ENCODE assay signal across 18 mouse cellular contexts in the genomic region with DNA sequence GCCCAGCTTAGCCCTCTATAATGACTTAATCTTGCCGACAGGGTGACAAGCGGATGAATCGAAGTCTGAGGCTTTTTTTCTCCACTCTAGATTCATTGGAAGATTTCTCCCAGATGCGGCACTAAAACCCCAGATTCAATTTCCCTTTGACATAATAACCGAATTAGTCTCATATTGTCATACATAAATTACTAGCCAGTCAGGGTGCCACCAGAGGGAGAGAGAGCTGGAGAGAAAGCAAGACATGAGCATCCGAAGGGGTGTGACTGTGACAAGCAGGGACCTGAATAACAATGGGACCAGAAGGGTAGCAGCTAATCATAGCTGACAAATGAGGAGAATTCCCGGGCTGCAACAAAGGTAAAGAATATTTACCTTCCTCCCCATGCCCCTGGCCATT.
DNase-seq lines count a peak whose midpoint lies in the region; ATAC-seq lines count a peak whose summit lies in the region.
"Had no signal": no experiment of that assay in that cellular context is flagged by ENCODE, and none has a peak within 500 bp of the region (broad histone marks: within the 10 kb centered on the region; RNA-seq: fewer than 3 reads in every experiment).

No protein-coding gene starts in this region.

- H3K27me3 ChIP-seq in heart, embryonic 12.5 days (replicated peaks): no peaks in the 10 kb centered on the region; the same call in 1 of the 2 replicates
- peaks cover 12% of the 10 kb centered on the region; the same call in 1 of the 2 replicates for H3K27me3 ChIP-seq in midbrain, embryonic 13.5 days
- H3K27me3 ChIP-seq in midbrain, embryonic 10.5 days (ENCODE audit: low read depth, poor library complexity, severe bottlenecking): peaks cover 17% of the 10 kb centered on the region
- H3K27me3 ChIP-seq in midbrain, embryonic 16.5 days (ENCODE audit: control insufficient read depth, insufficient read depth, low read depth, low read length): no peaks in the 10 kb centered on the region
- H3K27me3 ChIP-seq: embryonic facial prominence, embryonic 15.5 days; neural tube, embryonic 12.5 days had no signal

- H3K36me3 ChIP-seq in heart, embryonic 12.5 days: no peaks in the 10 kb centered on the region
- H3K36me3 ChIP-seq in midbrain, embryonic 13.5 days: no peaks in the 10 kb centered on the region
- no peaks in the 10 kb centered on the region for H3K36me3 ChIP-seq in midbrain, embryonic 10.5 days
- H3K36me3 ChIP-seq in midbrain, embryonic 16.5 days (ENCODE audit: control insufficient read depth, insufficient read depth, low read length): no peaks in the 10 kb centered on the region
- H3K36me3 ChIP-seq: embryonic facial prominence, embryonic 15.5 days; neural tube, embryonic 12.5 days had no signal

- no peak overlapping the region for H3K9ac ChIP-seq in heart, embryonic 12.5 days
- no peak overlapping the region for H3K9ac ChIP-seq in midbrain, embryonic 13.5 days (replicated peaks)
- H3K9ac ChIP-seq in midbrain, embryonic 16.5 days (ENCODE audit: low read depth, low read length): no peak overlapping the region
- H3K9ac ChIP-seq: embryonic facial prominence, embryonic 15.5 days; liver, postnatal 0 days; neural tube, embryonic 12.5 days had no signal

- DNase-seq in heart, adult 8-10 months (ENCODE audit: low spot score): no peak
- DNase-seq in midbrain, embryonic 10.5 days (ENCODE audit: low spot score): no peak
- no peak for DNase-seq in urinary bladder, postnatal 10 days (ENCODE audit: low spot score)
- DNase-seq in yolk sac, embryonic 10.5 days (ENCODE audit: low spot score): no peak
- DNase-seq: adrenal gland, postnatal 25 days; cerebellum, adult 2 months; kidney, adult 18-20 months; kidney, postnatal 14 days; layer of hippocampus, adult 9-11 months; liver; liver, postnatal 0 days; lung, postnatal 4 days; thymus, postnatal 4 days had no signal

- H3K27ac ChIP-seq in heart, embryonic 12.5 days (ENCODE audit: poor library complexity, severe bottlenecking): peak overlapping the region; percentile 28; the same call in 1 of the 2 replicates
- H3K27ac ChIP-seq in midbrain, embryonic 13.5 days: peak overlapping the region; percentile 71
- no peak overlapping the region for H3K27ac ChIP-seq in midbrain, embryonic 10.5 days (replicated peaks)
- peak overlapping the region; percentile 26; the same call in 1 of the 2 replicates for H3K27ac ChIP-seq in midbrain, embryonic 16.5 days (ENCODE audit: low read length)
- H3K27ac ChIP-seq: embryonic facial prominence, embryonic 15.5 days; neural tube, embryonic 12.5 days had no signal

- ATAC-seq in heart, embryonic 12.5 days (ENCODE audit: insufficient number of reproducible peaks, low FRiP score): no peak
- ATAC-seq in midbrain, embryonic 13.5 days: peak; percentile 67; the same call in 1 of the 2 replicates
- ATAC-seq in midbrain, embryonic 16.5 days: no peak
- ATAC-seq: liver, postnatal 0 days had no signal

- 52% methylated on average over 7 of the region's 7 CpGs for WGBS in heart, embryonic 12.5 days
- WGBS in midbrain, embryonic 13.5 days: 14% methylated on average over 7 of the region's 7 CpGs
- WGBS in midbrain, embryonic 10.5 days: 53% methylated on average over 7 of the region's 7 CpGs
- WGBS in midbrain, embryonic 16.5 days: 14% methylated on average over 7 of the region's 7 CpGs

- H3K4me2 ChIP-seq in heart, embryonic 12.5 days: no peak overlapping the region
- no peak overlapping the region for H3K4me2 ChIP-seq in midbrain, embryonic 13.5 days (replicated peaks)
- no peak overlapping the region for H3K4me2 ChIP-seq in midbrain, embryonic 16.5 days (ENCODE audit: low read length)
- H3K4me2 ChIP-seq: embryonic facial prominence, embryonic 15.5 days; neural tube, embryonic 12.5 days had no signal

- peaks cover 29% of the 10 kb centered on the region for H3K4me1 ChIP-seq in heart, embryonic 12.5 days (replicated peaks)
- peaks cover 21% of the 10 kb centered on the region for H3K4me1 ChIP-seq in midbrain, embryonic 13.5 days (replicated peaks)
- H3K4me1 ChIP-seq in midbrain, embryonic 10.5 days: peaks cover 19% of the 10 kb centered on the region
- peaks cover 19% of the 10 kb centered on the region for H3K4me1 ChIP-seq in midbrain, embryonic 16.5 days (ENCODE audit: control insufficient read depth, insufficient read depth, low read length)
- H3K4me1 ChIP-seq: neural tube, embryonic 12.5 days had no signal

- no peaks in the 10 kb centered on the region for H3K9me3 ChIP-seq in heart, embryonic 12.5 days (replicated peaks)
- no peaks in the 10 kb centered on the region for H3K9me3 ChIP-seq in midbrain, embryonic 13.5 days
- H3K9me3 ChIP-seq in midbrain, embryonic 10.5 days (replicated peaks): no peaks in the 10 kb centered on the region
- H3K9me3 ChIP-seq in midbrain, embryonic 16.5 days (replicated peaks; ENCODE audit: control insufficient read depth, low read length, poor library complexity, severe bottlenecking): no peaks in the 10 kb centered on the region
- H3K9me3 ChIP-seq: embryonic facial prominence, embryonic 15.5 days; neural tube, embryonic 12.5 days had no signal

- H3K4me3 ChIP-seq in heart, embryonic 12.5 days: no peak overlapping the region
- no peak overlapping the region for H3K4me3 ChIP-seq in midbrain, embryonic 13.5 days (replicated peaks)
- no peak overlapping the region for H3K4me3 ChIP-seq in midbrain, embryonic 10.5 days
- no peak overlapping the region for H3K4me3 ChIP-seq in midbrain, embryonic 16.5 days (ENCODE audit: low read depth, low read length)
- H3K4me3 ChIP-seq: embryonic facial prominence, embryonic 15.5 days; neural tube, embryonic 12.5 days had no signal
